Mouse (Mus musculus) limb, embryonic 15.5 days (tissue): Measurements from ENCODE around the gene Tdrd3. TPM values are rescaled to one million over a fixed set of nuclear protein-coding genes. Genes with fewer than 3 reads are reported as not detected.

Experiments used
- ATAC-seq: fragments of 200-750 bp; cut with Nextera tagmentation; 2 replicates; pipeline ENCODE4 v1.8.0; 2017; ENCODE audit warnings: low read depth, moderate TSS enrichment; ENCODE audit not compliant: insufficient number of reproducible peaks, low FRiP score, low TSS enrichment
- H3K27ac ChIP-seq: fragments of 300-500 bp; sonication (generic); 2 replicates; pipeline ENCODE4 v1.5.1; 2015; ENCODE audit warnings: moderate library complexity, mild to moderate bottlenecking, inconsistent platforms
- H3K27me3 ChIP-seq: fragments of 300-500 bp; sonication (generic); 2 replicates; pipeline ENCODE4 v1.6.1; 2015; ENCODE audit warnings: inconsistent platforms
- H3K36me3 ChIP-seq: fragments of 300-500 bp; sonication (generic); 2 replicates; pipeline ENCODE4 v1.6.1; 2015; ENCODE audit warnings: inconsistent platforms
- H3K4me1 ChIP-seq: fragments of 300-500 bp; sonication (generic); 2 replicates; pipeline ENCODE4 v1.6.1; 2015; ENCODE audit warnings: inconsistent platforms
- H3K4me2 ChIP-seq: fragments of 300-500 bp; sonication (generic); 2 replicates; pipeline ENCODE4 v1.6.1; 2015; ENCODE audit warnings: mild to moderate bottlenecking, inconsistent platforms
- H3K4me3 ChIP-seq: fragments of 300-500 bp; sonication (generic); 2 replicates; pipeline ENCODE4 v1.5.1; 2015; ENCODE audit warnings: mild to moderate bottlenecking, inconsistent platforms
- H3K9ac ChIP-seq: fragments of 300-500 bp; sonication (generic); 2 replicates; pipeline ENCODE4 v1.6.1; 2015; ENCODE audit warnings: inconsistent platforms
- H3K9me3 ChIP-seq: fragments of 300-500 bp; sonication (generic); 2 replicates; pipeline ENCODE4 v1.6.1; 2016; ENCODE audit warnings: inconsistent platforms
- WGBS: fragments of 180-500 bp; shearing (Covaris S2); methylation state at CpG from one replicate; pipeline ENCODE4 v1.1.7; 2015; 5-methylcytosine and 5-hydroxymethylcytosine counted together
- polyA plus RNA-seq: library from polyadenylated mRNA; unstranded; fragments of >200 nt; fragmentation: Nextera tagmentation; extraction: Ambion mirVana; gene quantifications from 2 replicates; pipeline ENCODE4 v1.2.1, GENCODE M21; 2015

Tdrd3 gene
- polyA plus RNA-seq, 1 experiment from 2014 or later: 32.4 TPM

DNA sequence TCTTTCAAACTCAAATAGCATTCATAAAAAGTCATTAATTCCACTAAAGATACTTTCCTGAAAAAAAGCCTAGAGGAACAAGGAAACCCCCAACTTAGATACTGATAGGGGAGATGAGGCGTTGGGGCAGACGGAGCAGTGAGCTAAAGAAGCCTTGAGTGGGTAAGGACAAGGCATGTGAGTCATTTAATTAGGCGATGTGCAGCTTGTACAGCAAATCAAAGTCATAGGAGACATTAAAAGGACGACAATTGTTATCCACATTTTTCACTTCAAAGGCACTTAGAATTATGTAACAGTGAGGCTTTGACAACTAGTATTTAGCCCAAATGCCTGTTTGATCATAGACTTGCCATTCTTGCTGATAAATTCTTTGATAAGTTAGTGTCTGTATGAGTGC lies 100.9 kb downstream of the Tdrd3 start:
- no peaks in the 10 kb centered on the region for H3K27me3 ChIP-seq
- no peak overlapping the region for H3K27ac ChIP-seq
- ATAC-seq: no peak
- no peaks in the 10 kb centered on the region; the same call in 1 of the 2 replicates for H3K4me1 ChIP-seq
- WGBS: 73% methylated on average over 4 of the region's 4 CpGs
- no peaks in the 10 kb centered on the region for H3K9me3 ChIP-seq
- H3K9ac ChIP-seq: no peak overlapping the region
- no peak overlapping the region for H3K4me3 ChIP-seq
- H3K36me3 ChIP-seq: peaks cover 8% of the 10 kb centered on the region; the same call in 1 of the 2 replicates
- H3K4me2 ChIP-seq: no peak overlapping the region

GRCm38 (mm10) chr14:87531847-87532246 lies 115.4 kb downstream of the Tdrd3 start:
- Histone ChIP-seq H3K36me3 (no peaks in the 10 kb centered on the region), H3K9ac (no peak overlapping the region), H3K4me3 (no peak overlapping the region), H3K4me2 (no peak overlapping the region), H3K27ac (no peak overlapping the region), H3K27me3 (no peaks in the 10 kb centered on the region), H3K4me1 (no peaks in the 10 kb centered on the region), H3K9me3 (no peaks in the 10 kb centered on the region)
- no peak for ATAC-seq
- WGBS: 90% methylated on average over 8 of the region's 8 CpGs

DNA sequence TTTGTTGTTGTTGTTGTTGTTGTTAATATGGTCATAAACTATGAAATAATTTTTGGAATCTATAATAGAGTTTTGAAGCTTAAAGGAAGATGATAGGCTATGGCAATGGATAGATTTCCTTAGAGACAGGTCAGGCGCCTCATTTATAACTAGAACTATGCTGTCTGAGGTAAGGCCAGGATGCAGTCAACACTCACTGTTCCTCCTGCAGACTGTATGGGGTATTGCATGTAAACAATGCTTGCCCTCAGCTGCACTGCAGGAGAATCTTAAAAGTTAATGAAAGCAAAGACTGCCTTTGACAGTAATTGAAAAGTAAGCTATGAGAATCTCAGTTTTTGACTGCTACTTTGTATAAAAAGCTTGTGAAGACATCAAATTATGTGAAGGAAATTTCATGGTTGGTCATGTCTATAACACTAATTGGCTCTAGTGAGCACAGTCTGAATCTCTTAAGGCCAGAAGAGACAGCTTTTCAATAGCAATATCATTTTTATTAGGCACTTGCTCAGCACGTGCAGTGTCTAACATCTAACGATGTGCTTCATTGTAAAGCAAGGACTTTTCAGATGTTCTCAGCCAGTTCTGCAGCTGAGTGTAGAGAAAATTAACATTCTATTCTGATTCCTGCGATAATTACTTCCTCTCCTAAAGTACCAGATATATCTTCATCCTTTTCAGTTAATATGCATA lies 120.8 kb downstream of the Tdrd3 start:
- Histone ChIP-seq H3K36me3 (peaks cover 7% of the 10 kb centered on the region), H3K4me1 (no peaks in the 10 kb centered on the region)
- WGBS: 68% methylated on average over 4 of the region's 4 CpGs

DNA sequence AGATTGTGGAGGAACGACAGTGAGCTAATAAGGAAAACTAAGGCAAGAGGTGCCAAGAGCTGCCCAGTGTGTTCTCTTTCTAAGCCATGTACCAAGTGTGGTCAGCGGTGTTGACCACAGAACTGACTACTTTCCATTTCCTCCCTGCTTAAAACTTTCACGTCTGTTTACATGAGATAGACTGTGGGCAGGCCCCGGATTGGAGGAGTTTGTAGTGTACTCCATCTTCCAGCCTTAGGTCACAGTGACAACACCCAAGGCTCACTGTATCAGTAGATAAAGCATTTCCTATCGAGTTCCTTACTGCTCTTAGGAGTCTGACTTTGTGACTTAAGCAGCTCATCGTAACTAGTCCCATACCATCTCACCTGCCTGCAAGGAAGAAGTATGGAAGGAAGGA lies 133.5 kb downstream of the Tdrd3 start:
- no peak for ATAC-seq
- Histone ChIP-seq H3K36me3 (peaks cover 11% of the 10 kb centered on the region), H3K27ac (no peak overlapping the region), H3K27me3 (no peaks in the 10 kb centered on the region), H3K4me1 (no peaks in the 10 kb centered on the region), H3K9ac (no peak overlapping the region), H3K4me2 (no peak overlapping the region), H3K4me3 (no peak overlapping the region), H3K9me3 (no peaks in the 10 kb centered on the region)
- WGBS: 89% methylated on average over 6 of the region's 6 CpGs

More for the DNA sequence above, 120.8 kb downstream of the Tdrd3 start:
- H3K4me2 ChIP-seq: no peak overlapping the region
- H3K9ac ChIP-seq: no peak overlapping the region
- H3K27me3 ChIP-seq: no peaks in the 10 kb centered on the region
- no peaks in the 10 kb centered on the region for H3K9me3 ChIP-seq
- no peak for ATAC-seq
- no peak overlapping the region for H3K4me3 ChIP-seq
- H3K27ac ChIP-seq: no peak overlapping the region

- Histone ChIP-seq H3K9me3 (no peaks in the 10 kb centered on the region), H3K36me3 (peaks cover under 1% of the 10 kb centered on the region; the same call in 1 of the 2 replicates), H3K4me2 (no peak overlapping the region), H3K9ac (no peak overlapping the region), H3K4me3 (no peak overlapping the region), H3K4me1 (no peaks in the 10 kb centered on the region), H3K27ac (no peak overlapping the region), H3K27me3 (no peaks in the 10 kb centered on the region)
- no peak for ATAC-seq
- 74% methylated on average over 3 of the region's 3 CpGs for WGBS
These were observed 135.8 kb downstream of the Tdrd3 start for GRCm38 (mm10) chr14:87552211-87552610.

- H3K27me3 ChIP-seq: no peaks in the 10 kb centered on the region
- H3K4me3 ChIP-seq: no peak overlapping the region
- H3K9me3 ChIP-seq: no peaks in the 10 kb centered on the region
- H3K27ac ChIP-seq: no peak overlapping the region
- 55% methylated on average over 9 of the region's 9 CpGs for WGBS
- H3K4me1 ChIP-seq: peaks cover 12% of the 10 kb centered on the region
- H3K4me2 ChIP-seq: no peak overlapping the region
- no peaks in the 10 kb centered on the region for H3K36me3 ChIP-seq
- H3K9ac ChIP-seq: no peak overlapping the region
- ATAC-seq: no peak
These were observed 147.4 kb downstream of the Tdrd3 start for GRCm38 (mm10) chr14:87563841-87564240.

DNA sequence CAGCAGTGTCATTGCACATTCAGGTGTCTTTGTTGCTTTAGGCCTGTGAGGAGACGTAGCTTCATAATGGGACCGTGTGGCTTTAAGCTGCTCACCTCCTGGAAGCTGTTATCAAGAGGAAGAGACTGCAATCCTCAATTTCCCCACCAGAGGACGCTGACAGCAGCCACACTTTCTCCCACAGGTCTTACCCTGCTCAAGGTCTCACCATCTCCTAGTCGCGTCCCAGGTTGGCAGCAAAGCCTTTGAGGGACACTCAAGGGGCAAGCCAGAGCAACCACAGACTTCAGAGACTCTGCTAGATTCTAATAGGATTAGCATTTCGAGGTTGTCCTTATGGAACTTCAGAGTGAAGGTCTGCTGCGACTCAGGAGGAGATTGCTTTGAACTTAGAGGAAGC lies 149.8 kb downstream of the Tdrd3 start:
- WGBS: 26% methylated on average over 7 of the region's 7 CpGs

DNA sequence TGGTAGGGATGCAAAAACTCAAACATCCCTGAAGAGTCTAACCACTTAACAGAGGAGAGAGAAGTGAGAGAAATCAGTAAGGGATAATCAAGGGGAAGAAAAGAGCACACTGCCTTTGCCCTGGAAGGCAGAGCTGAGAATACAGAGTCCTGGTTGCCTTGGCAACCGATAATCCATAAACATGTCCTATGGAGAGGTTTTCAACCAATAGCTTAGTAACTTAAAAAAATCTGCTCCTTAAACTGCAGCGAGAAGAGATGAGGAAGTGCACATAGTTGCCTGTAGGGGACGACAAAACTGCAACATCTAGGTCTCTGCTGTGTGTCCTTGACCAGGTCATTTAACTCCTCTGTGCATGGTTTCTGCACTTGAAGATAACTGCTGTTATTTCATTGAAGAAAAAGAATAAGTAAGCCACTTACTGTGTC lies 150.6 kb downstream of the Tdrd3 start:
- Histone ChIP-seq H3K9ac (no peak overlapping the region), H3K9me3 (no peaks in the 10 kb centered on the region), H3K4me1 (peaks cover 13% of the 10 kb centered on the region), H3K27ac (no peak overlapping the region), H3K4me2 (no peak overlapping the region), H3K4me3 (no peak overlapping the region), H3K36me3 (no peaks in the 10 kb centered on the region), H3K27me3 (no peaks in the 10 kb centered on the region)
- 30% methylated on average over 3 of the region's 3 CpGs for WGBS
- no peak for ATAC-seq

More for the DNA sequence above, 149.8 kb downstream of the Tdrd3 start:
- Histone ChIP-seq H3K36me3 (no peaks in the 10 kb centered on the region), H3K4me1 (peaks cover 13% of the 10 kb centered on the region), H3K4me2 (no peak overlapping the region), H3K9me3 (no peaks in the 10 kb centered on the region), H3K9ac (no peak overlapping the region), H3K4me3 (no peak overlapping the region), H3K27me3 (no peaks in the 10 kb centered on the region), H3K27ac (no peak overlapping the region)
- no peak for ATAC-seq

GRCm38 (mm10) chr14:87567626-87568446 lies 151.4 kb downstream of the Tdrd3 start:
- no peak; the same call in 1 of the 2 replicates for ATAC-seq
- Histone ChIP-seq H3K27me3 (no peaks in the 10 kb centered on the region), H3K4me3 (peak overlapping the region; percentile 34), H3K4me2 (peak overlapping the region; percentile 67), H3K9ac (no peak overlapping the region), H3K4me1 (peaks cover 13% of the 10 kb centered on the region), H3K36me3 (no peaks in the 10 kb centered on the region), H3K27ac (peak overlapping the region; percentile 65), H3K9me3 (no peaks in the 10 kb centered on the region)
- WGBS: 12% methylated on average over 20 of the region's 20 CpGs

- no peak overlapping the region for H3K9ac ChIP-seq
- no peaks in the 10 kb centered on the region for H3K36me3 ChIP-seq
- no peaks in the 10 kb centered on the region for H3K27me3 ChIP-seq
- peak; percentile 79 for ATAC-seq
- peak overlapping the region; percentile 65 for H3K27ac ChIP-seq
- H3K4me2 ChIP-seq: peak overlapping the region; percentile 67
- peaks cover 13% of the 10 kb centered on the region for H3K4me1 ChIP-seq
- 2% methylated on average over 15 of the region's 15 CpGs for WGBS
- H3K9me3 ChIP-seq: no peaks in the 10 kb centered on the region
- H3K4me3 ChIP-seq: peak overlapping the region; percentile 34
These were observed 152.0 kb downstream of the Tdrd3 start for GRCm38 (mm10) chr14:87568447-87568908.

- ATAC-seq: no peak
- peak overlapping the region; percentile 54; the same call in 1 of the 2 replicates for H3K27ac ChIP-seq
- no peaks in the 10 kb centered on the region for H3K27me3 ChIP-seq
- H3K9ac ChIP-seq: no peak overlapping the region
- peaks cover 13% of the 10 kb centered on the region for H3K4me1 ChIP-seq
- H3K36me3 ChIP-seq: no peaks in the 10 kb centered on the region
- no peak overlapping the region for H3K4me3 ChIP-seq
- peak overlapping the region; percentile 67; the same call in 1 of the 2 replicates for H3K4me2 ChIP-seq
- 69% methylated on average over 2 of the region's 2 CpGs for WGBS
- H3K9me3 ChIP-seq: no peaks in the 10 kb centered on the region
These were observed 153.0 kb downstream of the Tdrd3 start for GRCm38 (mm10) chr14:87569471-87569870.

GRCm38 (mm10) chr14:87572453-87572852 lies 156.0 kb downstream of the Tdrd3 start:
- Histone ChIP-seq H3K4me2 (no peak overlapping the region), H3K36me3 (no peaks in the 10 kb centered on the region), H3K27ac (no peak overlapping the region), H3K27me3 (no peaks in the 10 kb centered on the region), H3K9ac (no peak overlapping the region), H3K4me3 (no peak overlapping the region), H3K9me3 (no peaks in the 10 kb centered on the region), H3K4me1 (peaks cover 13% of the 10 kb centered on the region)
- no peak for ATAC-seq
- WGBS: 73% methylated on average over 5 of the region's 5 CpGs
